Mouse (Mus musculus): ENCODE results near the gene Coro2a. TPM values are rescaled to one million over a fixed set of nuclear protein-coding genes. Genes with fewer than 3 reads are reported as not detected.

Coro2a gene
- total RNA-seq, 2 experiments from 2014 or later = 15.6 to 16.1 TPM

DNA sequence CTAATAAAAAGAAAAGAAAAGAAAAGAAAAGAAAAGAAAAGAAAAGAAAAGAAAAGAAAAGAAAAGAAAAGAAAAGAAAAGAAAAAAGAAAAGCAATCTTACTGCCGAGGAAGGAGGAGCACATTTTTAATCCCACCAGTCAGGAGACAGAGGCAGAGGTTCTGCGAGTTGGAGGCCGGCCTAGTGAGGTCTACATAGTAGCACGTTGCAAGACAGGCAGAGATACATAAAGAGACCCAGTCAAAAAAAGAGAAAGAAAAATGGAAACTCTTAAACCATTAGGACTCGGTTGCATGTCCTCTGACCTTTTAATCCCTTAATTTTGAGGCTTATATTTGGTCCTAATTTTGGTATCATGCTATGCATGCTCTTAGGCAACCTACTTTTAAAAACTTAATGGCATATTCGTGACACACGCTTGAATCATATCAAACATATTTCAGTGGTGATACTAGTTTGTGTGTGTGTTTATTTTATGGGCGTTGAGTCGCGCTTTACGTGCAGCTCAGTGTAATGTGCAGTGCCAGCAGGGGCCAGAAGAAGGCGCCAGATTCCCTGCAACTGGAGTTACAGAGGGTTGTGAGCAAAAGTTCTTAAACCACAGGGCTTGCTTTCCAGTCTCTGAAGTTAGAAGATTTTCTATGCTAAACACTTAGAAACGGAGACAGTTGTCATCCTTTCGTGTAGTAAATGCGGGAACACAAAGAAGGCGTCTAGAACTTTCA, 94.1 kb downstream of the Coro2a start:
- Histone ChIP-seq H3K27ac (no peak overlapping the region; the same call in 1 of the 2 replicates), H3K4me3 (peak overlapping the region; percentile 43)
- peak; percentile 93 for TF ChIP-seq CTCF (conservative IDR thresholded peaks at IDR 0.05)
- peak; percentile 58 to 70 for DNase-seq (ENCODE audit: low spot score in 2 of 2)

DNA sequence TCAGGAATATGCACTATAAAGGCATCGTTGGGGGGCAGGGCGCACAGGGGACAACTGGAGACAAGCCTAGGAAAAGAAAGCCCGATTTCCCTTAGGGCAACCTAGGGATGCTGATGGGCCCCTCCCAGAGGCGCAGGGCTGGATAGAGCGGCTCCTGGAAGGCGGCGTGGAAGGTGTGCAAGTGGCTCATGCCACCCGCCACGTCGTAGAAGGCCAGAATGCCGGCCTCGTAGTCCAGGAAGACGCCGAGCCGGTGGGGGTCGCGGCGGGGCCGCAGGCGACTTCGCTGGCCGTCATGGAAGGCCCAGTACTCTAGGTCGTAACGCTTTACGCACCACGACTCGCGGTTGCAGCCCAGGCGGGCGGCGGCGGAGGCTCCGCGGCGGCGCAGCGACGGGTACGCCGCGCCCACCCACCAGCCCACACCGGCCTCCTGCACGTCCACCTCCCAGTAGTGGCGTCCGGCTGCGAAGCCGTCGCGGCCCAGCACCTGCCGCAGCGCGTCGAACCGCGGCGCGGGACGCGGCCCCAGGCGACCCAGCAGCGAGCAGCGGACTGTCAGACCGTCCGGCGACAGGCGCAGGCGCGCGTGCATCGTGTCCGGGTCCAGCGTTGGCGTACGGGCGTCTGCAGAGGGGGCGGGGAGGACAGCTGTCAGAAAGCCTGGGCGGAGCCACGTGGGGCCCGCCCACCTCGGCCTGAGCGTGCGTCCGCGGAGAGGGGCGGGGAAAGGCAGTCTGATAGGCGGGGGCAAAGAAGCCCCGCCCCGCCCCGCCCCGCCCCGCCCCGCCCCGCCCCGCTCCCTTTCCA, 95.0 kb downstream of the Coro2a start:
- H3K27ac ChIP-seq = peak overlapping the region; percentile 95
- TF ChIP-seq CTCF (conservative IDR thresholded peaks at IDR 0.05) = no peak
- peak; percentile 94 to 96 for DNase-seq (ENCODE audit: low spot score in 2 of 2)
- peak overlapping the region; percentile 64 for H3K4me3 ChIP-seq

DNA sequence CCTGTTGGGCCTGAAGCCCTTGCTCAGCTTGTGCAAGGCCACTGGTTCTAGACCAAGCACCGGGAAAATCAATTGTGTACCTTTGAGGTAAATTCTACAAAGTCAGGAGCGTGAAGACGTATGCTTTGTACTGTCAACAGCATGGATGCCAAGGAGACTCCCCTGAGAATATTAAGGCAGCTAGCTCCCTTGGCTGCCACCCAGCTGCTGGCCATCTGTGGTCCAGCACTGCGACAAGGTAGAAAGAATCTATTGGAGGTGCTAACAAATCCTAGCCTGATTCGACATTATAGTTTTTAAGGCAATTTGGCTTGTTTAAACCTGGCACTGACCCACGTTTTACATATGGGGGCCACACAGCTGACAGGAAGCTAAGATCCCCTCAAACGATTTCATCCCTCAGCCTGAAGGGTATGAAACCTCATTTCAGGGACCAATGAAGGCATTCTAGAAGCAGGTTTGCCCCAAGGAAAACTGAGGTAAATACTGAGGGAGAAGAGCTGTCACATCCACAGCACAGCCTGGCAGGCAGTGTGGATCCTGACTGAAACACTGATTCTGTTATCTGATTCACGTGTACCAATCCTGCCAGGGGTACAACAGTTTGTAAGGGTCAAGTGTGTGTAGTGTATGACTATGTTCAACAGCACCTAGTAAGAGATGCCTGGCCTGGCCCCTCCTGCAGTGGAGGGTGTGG, 96.5 kb downstream of the Coro2a start:
- DNase-seq (ENCODE audit: low spot score in 2 of 2) = no peak
- Histone ChIP-seq H3K4me3 (no peak overlapping the region), H3K27ac (no peak overlapping the region)
- no peak for TF ChIP-seq CTCF (conservative IDR thresholded peaks at IDR 0.05)

DNA sequence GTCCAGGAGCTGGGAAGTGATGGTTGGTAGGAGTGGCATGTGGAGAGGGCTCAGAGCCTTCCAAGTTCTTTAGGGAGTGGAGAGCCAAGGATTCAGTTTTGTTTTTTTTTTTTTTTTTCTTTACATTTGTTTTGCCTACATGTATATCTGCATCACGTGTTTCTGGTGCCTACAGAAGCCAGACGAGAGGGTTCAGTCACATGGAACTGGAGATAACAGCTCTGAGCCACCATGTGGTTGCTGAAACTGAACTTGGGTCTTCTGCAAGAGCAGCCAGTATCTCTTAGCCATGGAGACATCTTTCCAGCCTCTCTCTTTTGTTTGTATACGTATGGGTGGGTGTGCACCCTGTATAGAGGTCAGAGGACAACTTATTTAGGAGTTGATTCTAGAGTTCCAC, 98.1 kb downstream of the Coro2a start:
- no peak for DNase-seq (ENCODE audit: low spot score in 2 of 2)
- no peak overlapping the region for H3K4me3 ChIP-seq
- TF ChIP-seq CTCF (conservative IDR thresholded peaks at IDR 0.05) = no peak
- H3K27ac ChIP-seq = no peak overlapping the region

DNA sequence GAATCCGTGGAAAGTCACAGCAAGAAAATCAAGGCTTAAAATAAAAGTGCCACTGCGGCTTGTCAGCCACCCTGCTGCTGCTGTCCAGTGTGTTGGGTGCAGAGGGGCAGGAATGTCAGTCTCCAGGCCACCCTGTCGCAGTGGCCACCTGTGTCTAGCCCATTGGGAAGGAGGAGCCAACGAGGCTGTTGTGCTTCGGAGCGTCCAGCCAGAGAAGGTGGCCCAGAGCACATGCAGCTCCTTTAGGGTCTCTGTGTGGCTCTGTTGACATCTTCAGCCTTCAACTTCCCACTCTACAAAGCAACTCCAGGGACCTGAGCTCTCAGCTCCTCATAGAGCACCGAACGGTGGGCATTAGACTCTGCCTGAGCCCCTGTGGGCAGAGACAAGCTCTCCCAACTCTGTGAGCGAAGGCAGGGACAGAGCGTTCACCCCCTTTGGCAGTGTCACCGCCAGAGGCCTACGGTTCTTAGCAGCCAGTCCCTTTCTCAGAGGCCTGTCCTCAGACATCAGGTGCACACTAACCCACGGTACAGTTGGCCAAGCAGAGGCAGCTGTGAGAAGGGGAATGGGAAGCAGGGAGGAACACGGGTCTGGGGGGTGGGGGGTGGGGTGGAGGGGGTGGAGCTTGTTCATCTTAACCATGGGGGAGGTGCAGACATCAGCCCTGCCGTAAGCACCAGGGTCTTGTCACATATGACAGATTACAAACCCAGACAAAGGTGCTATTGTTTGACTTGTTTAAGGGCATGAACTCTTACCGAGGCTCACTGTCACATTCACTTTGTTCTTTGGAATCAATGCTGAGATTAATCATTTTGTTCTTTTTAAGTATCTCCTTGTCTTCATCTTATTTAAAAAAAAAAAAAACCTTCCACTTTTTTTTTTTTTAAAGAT, 99.1 kb downstream of the Coro2a start:
- no peak for DNase-seq (ENCODE audit: low spot score in 2 of 2)
- no peak overlapping the region for H3K27ac ChIP-seq

DNA sequence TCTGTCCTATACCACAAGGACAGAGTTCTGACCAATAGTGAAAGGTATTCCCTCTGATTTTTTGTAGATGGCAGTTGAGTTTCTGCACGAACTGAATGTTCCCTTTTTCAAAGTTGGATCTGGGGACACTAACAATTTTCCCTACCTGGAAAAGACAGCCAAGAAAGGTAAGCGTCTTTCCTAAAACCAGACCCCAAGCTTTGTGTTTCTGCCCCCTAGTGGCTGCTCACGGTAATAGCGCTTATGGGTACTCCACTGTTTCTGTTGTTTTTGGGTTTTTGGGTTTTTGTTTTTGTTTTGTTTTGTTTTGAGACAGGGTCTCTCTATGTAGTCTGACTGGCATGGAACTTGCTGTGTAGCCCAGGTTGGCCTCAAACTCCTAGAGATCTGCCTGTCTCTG, 103.0 kb downstream of the Coro2a start:
- peak; percentile 88 for TF ChIP-seq CTCF (conservative IDR thresholded peaks at IDR 0.05)
- Histone ChIP-seq H3K4me3 (no peak overlapping the region), H3K27ac (no peak overlapping the region)
- DNase-seq (ENCODE audit: low spot score in 2 of 2) = peak in 1 of 2 experiments; percentile 40

More for the DNA sequence above, 99.1 kb downstream of the Coro2a start:
- H3K4me3 ChIP-seq = no peak overlapping the region
- no peak for TF ChIP-seq CTCF (conservative IDR thresholded peaks at IDR 0.05)

DNA sequence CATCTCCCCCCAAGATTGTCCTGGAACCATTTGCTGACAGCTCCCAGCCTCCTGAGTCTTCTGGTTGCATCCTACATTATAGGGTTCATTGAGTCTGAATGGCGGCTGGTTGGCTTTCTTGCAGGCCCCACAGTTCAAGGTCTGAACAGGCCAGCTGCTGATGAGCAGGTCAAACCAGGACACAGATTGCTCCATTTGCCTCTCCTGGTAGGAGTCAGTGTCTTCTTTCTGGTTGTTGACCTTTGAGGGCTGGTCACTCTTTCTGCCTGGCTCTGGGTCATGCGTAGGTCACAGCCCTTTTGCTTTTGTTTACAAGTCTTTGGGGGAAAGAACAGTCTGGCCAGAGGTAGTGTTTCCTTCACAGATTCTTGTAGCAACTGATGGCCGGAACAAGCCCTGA, 103.5 kb downstream of the Coro2a start:
- no peak overlapping the region for H3K27ac ChIP-seq
- TF ChIP-seq CTCF (conservative IDR thresholded peaks at IDR 0.05) = no peak
- H3K4me3 ChIP-seq = no peak overlapping the region
- DNase-seq (ENCODE audit: low spot score in 2 of 2) = no peak

DNA sequence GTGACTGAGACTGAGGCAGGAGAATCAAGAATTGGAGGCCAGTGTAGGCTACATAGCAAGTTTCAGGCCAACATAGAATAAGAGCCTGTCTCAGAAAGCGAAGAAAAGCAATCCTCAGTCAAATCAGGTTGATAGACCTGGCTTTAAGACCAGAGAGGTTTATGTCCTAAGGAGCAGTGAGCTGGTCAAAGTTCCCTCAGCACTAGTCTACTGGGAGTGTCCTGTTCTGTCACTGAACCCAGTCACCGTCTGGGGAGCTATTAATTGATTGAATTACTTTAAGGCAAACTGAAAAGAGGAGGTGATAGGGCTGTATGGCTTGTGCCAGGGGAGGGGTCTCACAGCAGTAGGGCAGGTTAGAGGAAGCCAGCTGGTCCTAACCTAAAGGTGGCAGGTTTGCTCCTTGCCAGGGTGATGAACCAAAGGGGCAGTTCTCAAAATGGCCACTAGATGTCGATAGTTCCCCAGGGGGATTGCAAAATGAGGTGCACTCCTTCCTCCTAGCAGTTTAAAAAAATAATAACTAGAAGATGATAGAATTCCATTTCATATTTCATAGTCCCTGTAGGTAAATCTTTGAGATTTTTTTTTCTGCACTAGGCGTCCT, 104.6 kb downstream of the Coro2a start:
- peak; percentile 100 for TF ChIP-seq CTCF (conservative IDR thresholded peaks at IDR 0.05)
- Histone ChIP-seq H3K27ac (no peak overlapping the region), H3K4me3 (no peak overlapping the region)
- DNase-seq (ENCODE audit: low spot score in 2 of 2) = peak; percentile 25 to 81

DNA sequence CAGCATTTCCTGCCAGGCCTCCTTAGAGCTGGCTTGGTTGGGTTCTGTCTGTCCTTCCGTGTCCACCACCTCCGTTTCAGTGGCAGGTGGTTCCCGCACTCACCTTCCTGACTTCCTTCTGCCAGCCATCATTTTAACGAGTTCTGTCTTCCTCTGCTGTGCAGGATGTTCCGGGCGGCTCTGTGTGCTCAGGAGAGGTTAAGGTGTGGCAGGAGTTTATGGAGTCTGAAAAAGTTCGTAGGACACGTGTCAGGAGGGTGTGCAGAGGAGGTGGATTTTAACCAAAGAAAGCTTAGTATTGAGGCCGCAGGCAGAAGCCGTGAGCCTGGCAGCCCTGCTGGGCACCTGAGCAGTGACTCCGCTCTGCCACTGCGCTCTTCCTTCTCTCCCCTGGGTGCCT, 106.5 kb downstream of the Coro2a start:
- no peak for DNase-seq (ENCODE audit: low spot score in 2 of 2)
- Histone ChIP-seq H3K27ac (no peak overlapping the region), H3K4me3 (no peak overlapping the region)
- no peak for TF ChIP-seq CTCF (conservative IDR thresholded peaks at IDR 0.05)

DNA sequence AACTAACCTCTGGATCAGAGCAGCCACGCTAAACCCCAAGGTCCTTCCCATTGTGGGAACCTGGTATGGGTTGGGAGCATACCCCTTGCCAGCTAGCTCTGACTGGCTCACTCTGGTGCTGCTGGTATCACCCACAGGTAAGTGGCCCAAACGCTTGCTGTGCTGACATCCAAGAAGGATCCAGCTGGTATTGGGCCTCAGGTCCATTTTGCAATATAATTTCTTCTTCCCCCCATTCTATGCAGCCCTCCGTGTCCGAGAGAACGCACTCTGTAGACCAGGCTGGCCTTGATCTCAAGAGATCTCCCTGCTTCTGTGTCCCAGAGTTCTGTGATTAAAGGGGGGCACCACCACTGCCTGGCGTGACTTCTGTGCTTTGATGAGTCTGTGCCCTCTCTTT, 108.9 kb downstream of the Coro2a start:
- no peak for DNase-seq (ENCODE audit: low spot score in 2 of 2)
- TF ChIP-seq CTCF (conservative IDR thresholded peaks at IDR 0.05) = no peak
- H3K4me3 ChIP-seq = no peak overlapping the region
- no peak overlapping the region for H3K27ac ChIP-seq

DNA sequence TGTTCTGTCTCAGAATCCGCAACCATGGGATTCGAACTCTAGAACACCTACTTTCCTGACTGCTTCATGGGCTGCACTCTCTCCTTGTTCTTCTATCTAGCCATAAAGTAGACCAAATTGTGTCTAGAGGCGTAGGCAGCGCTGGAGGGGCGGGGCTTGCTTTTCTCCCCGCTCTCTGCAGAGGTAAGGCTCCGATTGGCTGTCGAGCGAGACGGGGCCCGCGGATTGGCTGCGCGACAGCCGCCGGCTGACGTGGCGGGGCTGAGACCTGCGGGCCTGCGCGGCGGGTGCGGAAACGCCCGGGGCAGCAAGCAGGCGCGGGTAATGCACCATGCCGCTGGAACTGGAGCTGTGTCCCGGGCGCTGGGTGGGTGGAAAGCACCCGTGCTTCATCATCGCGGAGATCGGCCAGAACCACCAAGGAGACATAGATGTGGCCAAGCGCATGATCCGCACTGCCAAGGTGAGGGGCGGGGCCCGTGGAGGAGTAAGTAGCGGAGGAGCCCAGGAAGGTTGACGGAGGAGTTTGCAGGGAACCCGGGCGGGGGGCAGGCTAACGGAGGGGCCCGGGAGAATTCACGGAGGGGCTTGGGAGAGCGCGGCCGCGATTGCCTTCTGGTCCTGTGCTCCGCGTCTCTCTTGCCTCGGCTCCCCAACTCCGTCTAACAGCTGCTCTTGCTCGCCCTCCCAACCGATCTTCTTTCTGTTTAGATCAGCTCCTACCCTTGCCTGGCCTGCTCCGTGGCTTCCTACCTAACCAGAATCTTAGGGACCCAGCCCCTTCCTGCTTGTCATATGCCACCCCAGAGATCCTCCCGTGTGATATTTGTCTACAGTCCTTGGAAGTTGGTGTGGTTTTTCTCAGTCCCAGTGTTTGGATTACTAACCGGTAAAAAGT, 112.7 kb downstream of the Coro2a start, which contains the start of gene Nans:
TSS of gene Nans (plus strand) at position 221 of the 898 bp plus-strand sequence.
- TF ChIP-seq CTCF (conservative IDR thresholded peaks at IDR 0.05) = no peak
- DNase-seq (ENCODE audit: low spot score in 2 of 2) = peak; percentile 93 to 95
- Histone ChIP-seq H3K4me3 (peak within 1 kb of the TSS; percentile 81), H3K27ac (peak within 1 kb of the TSS; percentile 64)

Measured in layer of hippocampus, adult 2 months (tissue).